Mouse (Mus musculus) liver, adult 10 weeks (tissue): Measurements from ENCODE around the gene Ldb2. TPM values are rescaled to one million over a fixed set of nuclear protein-coding genes. Genes with fewer than 3 reads are reported as not detected.

ENCODE experiments used
- polyA plus RNA-seq: library from polyadenylated mRNA; stranded (reverse); fragments of 350-450 nt; fragmentation: Illumina TruSeq; extraction: RNeasy Lipid Tissue Mini Kit (QIAGEN cat#74804); gene quantifications from one replicate; pipeline ENCODE4 v1.2.3, GENCODE M21; 2014; ENCODE audit warnings: low read depth, low replicate concordance

Gene Ldb2
- polyA plus RNA-seq: 4.6 TPM

DNA sequence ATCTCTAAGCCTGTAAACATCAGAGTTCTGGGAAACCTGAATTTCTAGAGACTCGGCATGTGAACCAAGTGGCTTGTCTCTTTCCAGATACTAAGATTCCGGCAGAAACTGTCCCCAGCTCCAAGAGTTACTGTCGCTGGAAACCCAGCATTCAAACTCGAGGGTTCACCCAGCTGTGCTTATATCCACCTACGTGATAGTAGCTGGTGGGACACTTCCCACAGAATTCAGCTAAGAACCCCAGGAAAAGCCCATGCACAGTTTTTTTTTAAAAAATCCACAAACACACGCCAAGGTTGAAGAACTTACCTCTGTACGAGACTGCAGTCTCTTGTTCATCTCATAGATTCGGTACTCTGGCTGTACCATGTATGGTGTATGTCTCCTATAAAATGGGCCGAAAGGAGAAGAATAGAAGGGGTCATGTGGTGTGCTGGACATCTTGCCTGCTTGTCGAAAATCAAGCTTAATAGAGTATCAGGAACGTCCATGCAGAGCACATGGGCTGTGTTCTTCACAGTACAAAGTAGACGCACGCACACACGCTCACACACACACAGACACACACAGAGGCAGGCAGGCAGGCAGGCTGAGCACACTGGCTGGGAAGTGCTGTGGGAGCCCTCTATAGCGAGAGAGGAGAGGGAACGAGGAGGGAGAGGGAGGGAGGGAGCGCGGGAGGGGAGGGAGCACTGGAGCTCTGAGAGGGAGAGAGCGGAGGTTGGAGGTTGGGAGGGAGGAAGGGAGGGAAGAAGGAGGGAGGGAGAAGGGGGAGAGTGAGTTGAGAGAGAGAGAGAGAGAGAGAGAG lies at the start of gene Ldb2:
Gene Ldb2, minus strand, starts transcription at position 628 of the 808 bp plus-strand sequence.

